Mouse (Mus musculus): ENCODE data around the gene Rnaseh1.

DNA sequence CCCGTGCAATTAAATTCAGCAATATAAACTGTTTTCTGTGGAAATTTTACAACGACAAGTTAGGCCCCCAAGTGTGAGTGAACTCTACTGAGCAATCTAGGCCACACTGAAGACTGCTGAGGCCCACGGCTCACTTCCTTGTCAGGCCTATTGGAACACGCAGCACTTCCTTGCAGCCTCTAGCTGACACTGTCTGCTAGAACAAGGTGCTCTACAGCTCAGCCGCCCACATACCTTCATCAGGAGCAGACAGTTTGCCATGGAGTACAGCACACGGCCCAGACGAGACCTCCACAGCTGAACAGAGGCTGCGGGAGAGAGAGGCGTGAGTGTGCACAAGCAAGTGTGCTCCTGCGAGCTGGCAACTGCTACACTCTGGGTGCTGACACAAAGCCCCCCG lies 51.9 kb downstream of the Rnaseh1 start:
- no peak for TF ChIP-seq GATA1 (IDR thresholded peaks at IDR 0.05; ENCODE audit: borderline replicate concordance, low read length)
- no peak for TF ChIP-seq FLI1 (IDR thresholded peaks at IDR 0.05; ENCODE audit: low read length)
